Mouse (Mus musculus) C2C12 (cell line): ENCODE results near the gene Stx19.

ENCODE experiments used
- CTCF ChIP-seq: IDR thresholded peaks from one replicate; pipeline ENCODE4 v1.5.1; 2011; ENCODE audit not compliant: control insufficient read depth, insufficient read depth, insufficient read length
- FOSL1 ChIP-seq: IDR thresholded peaks from one replicate; pipeline ENCODE4 v1.8.0; 2011; ENCODE audit warnings: mild to moderate bottlenecking, low read length; ENCODE audit not compliant: poor library complexity, insufficient read depth, severe bottlenecking
- MAX ChIP-seq: IDR thresholded peaks from one replicate; pipeline ENCODE4 v1.6.1; 2011; ENCODE audit warnings: mild to moderate bottlenecking, control low read depth
- USF1 ChIP-seq: IDR thresholded peaks from one replicate; pipeline ENCODE4 v1.6.1; 2011; ENCODE audit warnings: low read depth, mild to moderate bottlenecking, control low read depth, moderate library complexity

- TF ChIP-seq FOSL1 (no peak), MAX (no peak), CTCF (no peak), USF1 (no peak)
These were observed 32.2 kb downstream of the Stx19 start, which contains the start of gene Arl13b for GRCm38 (mm10) chr16:62846498-62847312.
